Mouse (Mus musculus): ENCODE measurements around the gene Pdia4.
A peak's percentile ranks its signal among the peaks of the same experiment; 100 is the strongest.
"Not testable (repeated sequence)": the region's sequence is repeated elsewhere in the genome, so short reads cannot be mapped to it uniquely, and the experiment has no call there.

Gene Pdia4

DNA sequence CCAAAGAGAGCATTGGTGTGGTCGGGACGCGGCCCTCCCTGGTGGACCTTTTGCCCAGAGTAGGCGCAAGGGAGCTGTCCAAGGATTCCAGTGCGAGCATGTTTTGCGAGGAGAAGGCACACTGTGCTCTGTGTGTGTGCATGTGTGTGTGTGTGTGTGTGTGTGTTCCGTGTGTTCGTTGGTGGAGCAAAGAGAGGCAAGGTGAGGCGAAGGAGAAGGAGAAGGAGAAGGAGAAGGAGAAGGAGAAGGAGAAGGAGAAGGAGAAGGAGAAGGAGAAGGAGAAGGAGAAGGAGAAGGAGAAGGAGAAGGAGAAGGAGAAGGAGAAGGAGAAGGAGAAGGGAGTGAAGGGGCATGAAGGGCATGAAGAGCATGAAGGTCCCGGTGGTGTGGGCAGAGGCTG lies 50.5 kb downstream of the Pdia4 start:
- not testable (repeated sequence) for DNase-seq (ENCODE audit: low spot score in 2 of 2)

- DNase-seq (ENCODE audit: low spot score in 2 of 2): not testable (repeated sequence)
These were observed 53.8 kb downstream of the Pdia4 start for GRCm38 (mm10) chr6:47759406-47759805.

- peak; percentile 53 to 78 for DNase-seq (ENCODE audit: low spot score in 2 of 2)
These were observed 55.4 kb downstream of the Pdia4 start for GRCm38 (mm10) chr6:47757849-47758248.

GRCm38 (mm10) chr6:47757429-47757828 lies 55.8 kb downstream of the Pdia4 start:
- not testable (repeated sequence) for DNase-seq (ENCODE audit: low spot score in 2 of 2)

GRCm38 (mm10) chr6:47753144-47753543 lies 60.1 kb downstream of the Pdia4 start:
- DNase-seq (ENCODE audit: low spot score in 2 of 2): not testable (repeated sequence)

- peak; percentile 89 to 92 for DNase-seq (ENCODE audit: low spot score in 2 of 2)
These were observed 64.9 kb downstream of the Pdia4 start for GRCm38 (mm10) chr6:47748306-47748705.

DNA sequence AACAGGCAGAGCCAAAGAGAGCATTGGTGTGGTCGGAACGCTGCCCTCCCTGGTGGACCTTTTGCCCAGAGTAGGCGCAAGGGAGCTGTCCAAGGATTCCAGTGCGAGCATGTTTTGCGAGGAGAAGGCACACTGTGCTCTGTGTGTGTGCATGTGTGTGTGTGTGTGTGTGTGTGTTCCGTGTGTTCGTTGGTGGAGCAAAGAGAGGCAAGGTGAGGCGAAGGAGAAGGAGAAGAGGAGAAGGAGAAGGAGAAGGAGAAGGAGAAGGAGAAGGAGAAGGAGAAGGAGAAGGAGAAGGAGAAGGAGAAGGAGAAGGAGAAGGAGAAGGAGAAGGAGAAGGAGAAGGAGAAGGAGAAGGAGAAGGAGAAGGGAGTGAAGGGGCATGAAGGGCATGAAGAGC lies 65.3 kb downstream of the Pdia4 start:
- DNase-seq (ENCODE audit: low spot score in 2 of 2): not testable (repeated sequence)

All from thymus, postnatal 10 days (tissue).